Comparison of ENCODE assay signal across 8 mouse cellular contexts in the genomic region with DNA sequence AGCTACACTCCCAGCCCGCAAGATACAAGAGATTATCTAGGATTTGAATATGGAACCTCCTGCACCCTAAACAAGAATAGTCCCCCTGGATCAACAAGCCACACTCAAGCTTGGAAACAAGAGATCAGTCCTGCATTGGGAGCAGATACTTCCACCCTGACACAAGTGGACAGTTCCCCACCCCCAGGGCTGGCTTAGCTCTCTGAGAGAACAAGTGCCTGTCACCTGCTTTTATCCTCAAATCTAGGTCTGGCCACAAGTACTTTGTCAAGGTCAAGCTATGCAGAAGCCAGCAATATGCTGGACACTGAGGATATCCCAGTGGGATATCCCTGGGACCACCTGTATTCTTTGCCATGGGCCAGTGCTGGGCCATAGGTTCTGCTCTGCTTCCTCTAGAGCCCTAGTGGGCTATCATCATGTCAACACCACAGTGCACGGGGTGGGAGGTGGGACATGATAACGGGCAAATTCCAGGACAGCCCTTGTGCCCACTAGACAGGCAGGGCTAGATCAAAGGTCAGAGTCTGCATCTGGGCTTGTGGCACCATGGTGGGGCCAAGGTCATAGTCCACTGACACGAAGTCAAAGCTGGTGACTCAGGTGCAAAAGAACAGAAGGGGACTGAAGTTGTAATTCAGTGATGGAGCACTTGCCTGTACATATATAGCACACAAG. TPM values are rescaled to one million over a fixed set of nuclear protein-coding genes. Genes with fewer than 3 reads are reported as not detected.
DNase-seq lines count a peak whose midpoint lies in the region; ATAC-seq and TF ChIP-seq lines count a peak whose summit lies in the region.

No protein-coding gene starts in this region.

- H3K27ac ChIP-seq in forebrain, embryonic 12.5 days: peak overlapping the region; percentile 75; the same call in 1 of the 2 replicates
- peak overlapping the region; percentile 82 for H3K27ac ChIP-seq in kidney, postnatal 0 days
- peak overlapping the region; percentile 85 for H3K27ac ChIP-seq in midbrain, postnatal 0 days (ENCODE audit: low read depth, low read length)

- no peaks in the 10 kb centered on the region for H3K9me3 ChIP-seq in megakaryocyte, embryonic 14.5 days
- H3K9me3 ChIP-seq in forebrain, embryonic 12.5 days: 0 out of 2 replicates have a peak, but pooled peaks cover 2% of the 10 kb centered on the region
- no peaks in the 10 kb centered on the region for H3K9me3 ChIP-seq in kidney, postnatal 0 days (replicated peaks; ENCODE audit: low read length)
- H3K9me3 ChIP-seq in midbrain, postnatal 0 days (ENCODE audit: low read length): no peaks in the 10 kb centered on the region

- 60% methylated on average over 4 of the region's 4 CpGs for WGBS in forebrain, embryonic 12.5 days
- 43% methylated on average over 4 of the region's 4 CpGs for WGBS in kidney, postnatal 0 days
- WGBS in midbrain, postnatal 0 days: 48% methylated on average over 4 of the region's 4 CpGs

- peak overlapping the region; percentile 85 for H3K4me2 ChIP-seq in forebrain, embryonic 12.5 days
- H3K4me2 ChIP-seq in kidney, postnatal 0 days (ENCODE audit: low read length): peak overlapping the region; percentile 62
- peak overlapping the region; percentile 84 for H3K4me2 ChIP-seq in midbrain, postnatal 0 days (ENCODE audit: low read depth, low read length, poor library complexity, severe bottlenecking)

- H3K4me1 ChIP-seq in megakaryocyte, embryonic 14.5 days: peaks cover 85% of the 10 kb centered on the region
- peaks cover 18% of the 10 kb centered on the region for H3K4me1 ChIP-seq in forebrain, embryonic 12.5 days
- H3K4me1 ChIP-seq in kidney, postnatal 0 days (replicated peaks; ENCODE audit: insufficient read depth, low read length): peaks cover 6% of the 10 kb centered on the region; the same call in 1 of the 2 replicates
- H3K4me1 ChIP-seq in midbrain, postnatal 0 days (ENCODE audit: insufficient read depth, low read length): peaks cover 8% of the 10 kb centered on the region; the same call in 1 of the 2 replicates

- ATAC-seq in megakaryocyte, adult 5-6 weeks (ENCODE audit: poor library complexity, severe bottlenecking): no peak
- ATAC-seq in forebrain, embryonic 12.5 days (ENCODE audit: low FRiP score): no peak
- ATAC-seq in kidney, postnatal 0 days (replicated peaks; ENCODE audit: low FRiP score, low read depth): no peak; the same call in 1 of the 2 replicates
- ATAC-seq in midbrain, postnatal 0 days (ENCODE audit: low FRiP score): no peak

- H3K9ac ChIP-seq in forebrain, embryonic 12.5 days: peak overlapping the region; percentile 73
- peak overlapping the region; percentile 72 for H3K9ac ChIP-seq in kidney, postnatal 0 days (ENCODE audit: low read depth, low read length)
- H3K9ac ChIP-seq in midbrain, postnatal 0 days (replicated peaks; ENCODE audit: low read length, poor library complexity, severe bottlenecking): peak overlapping the region; percentile 81

- peaks cover 86% of the 10 kb centered on the region for H3K36me3 ChIP-seq in megakaryocyte, embryonic 14.5 days (replicated peaks; ENCODE audit: low read length)
- peaks cover 72% of the 10 kb centered on the region for H3K36me3 ChIP-seq in forebrain, embryonic 12.5 days (replicated peaks)
- H3K36me3 ChIP-seq in kidney, postnatal 0 days (ENCODE audit: insufficient read depth, low read length): peaks cover 30% of the 10 kb centered on the region
- peaks cover 49% of the 10 kb centered on the region for H3K36me3 ChIP-seq in midbrain, postnatal 0 days (ENCODE audit: insufficient read depth, low read length)

- no peaks in the 10 kb centered on the region for H3K27me3 ChIP-seq in megakaryocyte, embryonic 14.5 days (replicated peaks)
- H3K27me3 ChIP-seq in forebrain, embryonic 12.5 days: no peaks in the 10 kb centered on the region
- H3K27me3 ChIP-seq in kidney, postnatal 0 days (ENCODE audit: insufficient read depth, low read length): no peaks in the 10 kb centered on the region
- no peaks in the 10 kb centered on the region for H3K27me3 ChIP-seq in midbrain, postnatal 0 days (ENCODE audit: insufficient read depth, low read length)

- peak; percentile 20 for DNase-seq in kidney, postnatal 0 days (ENCODE audit: low spot score)
- no peak for DNase-seq in midbrain, postnatal 0 days (ENCODE audit: low spot score)
- DNase-seq in spleen, postnatal 36 days (ENCODE audit: low spot score in 2 of 2): no peak
- no peak for DNase-seq in c-Kit-positive CD71-positive TER-119-positive erythroid progenitor cells, embryonic 14.5 days (ENCODE audit: low spot score)
- no peak for DNase-seq in left cerebral cortex, adult 11 months (ENCODE audit: low spot score)

- TF ChIP-seq CTCF in kidney, postnatal 0 days (IDR thresholded peaks at IDR 0.05; ENCODE audit: low read depth): no peak
- TF ChIP-seq CTCF in midbrain, postnatal 0 days (IDR thresholded peaks at IDR 0.05): no peak

- peak overlapping the region; percentile 97 for H3K4me3 ChIP-seq in megakaryocyte, embryonic 14.5 days (replicated peaks)
- H3K4me3 ChIP-seq in forebrain, embryonic 12.5 days (replicated peaks): peak overlapping the region; percentile 77
- peak overlapping the region; percentile 74 for H3K4me3 ChIP-seq in kidney, postnatal 0 days (replicated peaks; ENCODE audit: low read depth, low read length)
- H3K4me3 ChIP-seq in midbrain, postnatal 0 days (ENCODE audit: low read depth, low read length): peak overlapping the region; percentile 78

RNA-seq across cellular contexts. Expression of a gene that starts 1.0 kb away (rescaled TPM):
- polyA plus RNA-seq in megakaryocyte, embryonic 14.5 days (2012; ENCODE audit: insufficient read depth, low replicate concordance): 143 and 168 TPM in 2 replicates
- total RNA-seq in megakaryocyte, adult 5-6 weeks (2015): 11.8 and 13.3 TPM in 2 replicates
- 17.3 and 22.6 TPM in 2 replicates for total RNA-seq in megakaryocyte, adult 5-6 weeks (2017)
- polyA plus RNA-seq in forebrain, embryonic 12.5 days (2016; fragmentation: Nextera tagmentation; extraction: Ambion mirVana): 139 and 142 TPM in 2 replicates
- 116 and 118 TPM in 2 replicates for polyA plus RNA-seq in kidney, postnatal 0 days (2015; fragmentation: Nextera tagmentation; extraction: Ambion mirVana)
- total RNA-seq in midbrain, postnatal 0 days (2014; rRNA removed): 130 and 137 TPM in 2 replicates
- polyA plus RNA-seq in midbrain, postnatal 0 days (2015; fragmentation: Nextera tagmentation; extraction: Ambion mirVana): 129 and 143 TPM in 2 replicates

RNA-seq across cellular contexts. Expression of a gene that starts 8.3 kb away (rescaled TPM):
- 275 and 278 TPM in 2 replicates for polyA plus RNA-seq in megakaryocyte, embryonic 14.5 days (2012; ENCODE audit: insufficient read depth, low replicate concordance)
- total RNA-seq in megakaryocyte, adult 5-6 weeks (2015): 51.4 and 53.6 TPM in 2 replicates
- total RNA-seq in megakaryocyte, adult 5-6 weeks (2017): 119 and 121 TPM in 2 replicates
- 43.1 and 43.3 TPM in 2 replicates for polyA plus RNA-seq in forebrain, embryonic 12.5 days (2016; fragmentation: Nextera tagmentation; extraction: Ambion mirVana)
- 38.8 and 41.6 TPM in 2 replicates for polyA plus RNA-seq in kidney, postnatal 0 days (2015; fragmentation: Nextera tagmentation; extraction: Ambion mirVana)
- total RNA-seq in midbrain, postnatal 0 days (2014; rRNA removed): 31.3 and 39.7 TPM in 2 replicates
- polyA plus RNA-seq in midbrain, postnatal 0 days (2015; fragmentation: Nextera tagmentation; extraction: Ambion mirVana): 34.7 and 36.0 TPM in 2 replicates

RNA-seq across cellular contexts. Expression of a gene that starts 8.5 kb away (rescaled TPM):
- 2.7 and 7.7 TPM in 2 replicates for polyA plus RNA-seq in megakaryocyte, embryonic 14.5 days (2012; ENCODE audit: insufficient read depth, low replicate concordance)
- not detected in 2 replicates for total RNA-seq in megakaryocyte, adult 5-6 weeks (2015)
- total RNA-seq in megakaryocyte, adult 5-6 weeks (2017): not detected in 2 replicates
- polyA plus RNA-seq in forebrain, embryonic 12.5 days (2016; fragmentation: Nextera tagmentation; extraction: Ambion mirVana): 0.40 TPM in 1 of 2 replicates, not detected in the other
- 48.0 and 51.4 TPM in 2 replicates for polyA plus RNA-seq in kidney, postnatal 0 days (2015; fragmentation: Nextera tagmentation; extraction: Ambion mirVana)
- not detected in 2 replicates for total RNA-seq in midbrain, postnatal 0 days (2014; rRNA removed)
- 1.3 TPM in 2 replicates for polyA plus RNA-seq in midbrain, postnatal 0 days (2015; fragmentation: Nextera tagmentation; extraction: Ambion mirVana)

RNA-seq across cellular contexts. Expression of a gene that starts 16.6 kb away (rescaled TPM):
- 59.5 and 102 TPM in 2 replicates for polyA plus RNA-seq in megakaryocyte, embryonic 14.5 days (2012; ENCODE audit: insufficient read depth, low replicate concordance)
- 23.1 and 23.8 TPM in 2 replicates for total RNA-seq in megakaryocyte, adult 5-6 weeks (2015)
- total RNA-seq in megakaryocyte, adult 5-6 weeks (2017): 58.7 and 68.0 TPM in 2 replicates
- polyA plus RNA-seq in forebrain, embryonic 12.5 days (2016; fragmentation: Nextera tagmentation; extraction: Ambion mirVana): 30.9 and 32.9 TPM in 2 replicates
- 26.5 and 27.4 TPM in 2 replicates for polyA plus RNA-seq in kidney, postnatal 0 days (2015; fragmentation: Nextera tagmentation; extraction: Ambion mirVana)
- 42.1 and 46.5 TPM in 2 replicates for total RNA-seq in midbrain, postnatal 0 days (2014; rRNA removed)
- 40.8 and 41.7 TPM in 2 replicates for polyA plus RNA-seq in midbrain, postnatal 0 days (2015; fragmentation: Nextera tagmentation; extraction: Ambion mirVana)

RNA-seq across cellular contexts. Expression of a gene that starts 18.5 kb away (rescaled TPM):
- polyA plus RNA-seq in megakaryocyte, embryonic 14.5 days (2012; ENCODE audit: insufficient read depth, low replicate concordance): 247 and 315 TPM in 2 replicates
- 79.9 and 90.6 TPM in 2 replicates for total RNA-seq in megakaryocyte, adult 5-6 weeks (2015)
- 30.0 and 32.3 TPM in 2 replicates for total RNA-seq in megakaryocyte, adult 5-6 weeks (2017)
- 179 and 186 TPM in 2 replicates for polyA plus RNA-seq in forebrain, embryonic 12.5 days (2016; fragmentation: Nextera tagmentation; extraction: Ambion mirVana)
- polyA plus RNA-seq in kidney, postnatal 0 days (2015; fragmentation: Nextera tagmentation; extraction: Ambion mirVana): 159 and 168 TPM in 2 replicates
- total RNA-seq in midbrain, postnatal 0 days (2014; rRNA removed): 41.1 and 58.4 TPM in 2 replicates
- polyA plus RNA-seq in midbrain, postnatal 0 days (2015; fragmentation: Nextera tagmentation; extraction: Ambion mirVana): 193 and 203 TPM in 2 replicates
